Mouse (Mus musculus) v-Abl transformed pro-B cells (cell line): ENCODE data around the gene Gpr68.

Experiments
- in situ Hi-C, 2 experiments: fragments of 400-800 bp; cut with MboI; formaldehyde crosslinking; loops; one replicate each; pipeline ENCODE4 v1.15.1; 2025; ENCODE audit not compliant: unreplicated experiment in 2 of 2

Gpr68 gene

GRCm38 (mm10) chr12:100907598-100908297 is at the start of gene Gpr68:
Gene Gpr68 (minus strand): TSS chr12:100908198.
- in situ Hi-C loops = no loop called here

DNA sequence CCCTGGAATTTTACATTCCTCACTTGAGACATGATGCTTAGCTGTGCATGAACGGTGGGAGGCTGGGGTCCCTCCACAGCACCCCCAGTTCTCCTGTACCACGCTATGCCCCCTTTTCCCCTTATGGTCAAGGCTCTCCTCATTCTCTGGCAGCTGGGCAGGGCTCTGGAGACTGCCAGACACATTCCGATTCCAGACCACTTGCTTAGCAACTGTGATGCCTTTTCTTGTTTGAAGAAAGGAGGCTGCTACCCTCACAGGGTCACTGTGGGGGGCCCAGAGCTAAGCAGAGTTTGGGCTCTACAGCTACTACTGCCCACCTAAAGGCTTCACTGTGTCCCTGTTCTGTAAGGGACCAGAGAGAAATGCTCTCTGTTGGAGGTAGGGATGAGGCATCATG is 49.3 kb upstream of the Gpr68 start:
- in situ Hi-C loops = loop anchor here (5.0 kb wide), 1 partner anchor 75 kb away; no protein-coding TSS in a partner anchor

DNA sequence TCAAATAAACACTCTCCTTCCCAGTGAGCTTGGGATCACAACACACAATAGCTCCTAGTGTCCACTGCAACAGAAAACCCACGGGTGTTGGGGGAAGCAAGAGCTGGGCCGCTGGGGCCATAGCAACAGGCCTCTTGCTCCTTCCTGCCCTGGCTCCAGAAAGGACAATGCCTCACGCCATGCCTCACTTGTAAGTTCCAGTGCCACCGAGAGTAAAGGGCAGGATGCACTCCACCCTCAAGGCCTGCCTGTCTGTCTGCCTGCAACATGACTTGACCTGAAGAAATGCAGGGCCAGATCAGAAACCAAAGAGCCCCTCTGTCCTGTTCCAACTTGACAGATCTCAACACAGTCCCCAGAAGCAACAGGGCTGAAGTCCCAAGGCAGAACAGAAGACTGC is 48.8 kb upstream of the Gpr68 start:
- in situ Hi-C loops = loop anchor here (5.0 kb wide), 1 partner anchor 75 kb away; no protein-coding TSS in a partner anchor

- in situ Hi-C loops = loop anchor here (5.0 kb wide), 1 partner anchor 76 kb away; no protein-coding TSS in a partner anchor
Measured at GRCm38 (mm10) chr12:100956028-100956427, 48.0 kb upstream of the Gpr68 start.

GRCm38 (mm10) chr12:100953926-100954325 is 45.9 kb upstream of the Gpr68 start:
- in situ Hi-C loops = no loop called here

DNA sequence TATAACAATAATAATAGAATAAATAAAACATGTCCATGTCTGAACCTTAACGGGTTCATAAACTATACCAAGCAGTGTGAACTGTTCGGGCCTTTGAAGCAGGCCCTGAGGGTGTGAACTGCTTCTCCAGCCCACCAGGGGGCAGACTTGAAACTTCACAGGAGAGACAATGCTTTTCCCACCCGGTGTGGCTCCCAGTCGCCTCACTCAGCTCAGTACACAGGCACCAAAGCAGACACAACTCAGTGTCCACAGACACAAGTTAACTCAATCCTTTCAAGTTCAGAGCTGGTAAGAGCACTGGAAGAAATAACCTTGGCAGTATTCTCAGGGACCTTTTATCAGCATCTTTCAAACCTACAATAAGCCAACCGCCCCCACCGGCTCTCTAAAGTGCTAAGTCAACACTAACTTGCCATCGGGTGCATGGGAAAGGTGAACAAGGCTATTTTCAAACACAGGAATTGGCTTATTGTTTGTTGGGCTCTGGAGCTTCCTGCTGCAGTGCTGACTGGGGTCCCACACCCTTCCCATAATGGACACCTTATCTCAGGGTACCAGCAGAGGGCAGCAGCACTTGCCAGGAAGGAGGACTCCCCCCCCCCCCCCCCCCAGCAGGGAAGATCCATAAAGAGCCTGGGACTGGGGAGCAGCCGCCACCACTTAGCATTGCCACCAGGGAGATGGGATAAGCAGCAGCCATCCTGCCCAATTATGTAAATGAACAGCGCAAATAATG is 44.4 kb upstream of the Gpr68 start:
- in situ Hi-C loops = no loop called here

GRCm38 (mm10) chr12:100949146-100949545 is 41.1 kb upstream of the Gpr68 start:
- in situ Hi-C loops = loop anchor here in 1 of 2 experiments (25.0 kb wide), 2 partner anchors 413 to 1238 kb away; no protein-coding TSS in a partner anchor

DNA sequence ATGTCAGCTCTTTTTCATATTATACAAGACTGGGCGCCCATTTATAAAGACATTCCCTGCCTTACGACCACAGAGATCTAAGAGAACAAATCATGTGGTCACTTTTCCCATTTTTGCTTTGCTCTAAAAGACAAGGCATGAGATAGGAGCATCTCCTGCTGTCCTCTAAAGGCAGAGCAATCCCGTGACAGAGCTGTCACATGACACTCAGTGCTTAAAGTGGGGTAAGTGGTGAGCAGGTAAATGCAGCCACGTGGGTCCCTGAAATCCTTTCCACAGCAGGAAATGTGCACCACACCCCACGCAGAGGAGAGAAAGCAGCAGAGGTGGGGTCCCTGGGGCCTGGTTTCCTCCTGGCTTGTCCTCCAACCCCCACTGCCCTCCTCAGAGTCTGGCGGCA is 40.0 kb upstream of the Gpr68 start:
- in situ Hi-C loops = loop anchor here in 1 of 2 experiments (25.0 kb wide), 2 partner anchors 414 to 1239 kb away; no protein-coding TSS in a partner anchor

GRCm38 (mm10) chr12:100945948-100946347 is 38.0 kb upstream of the Gpr68 start:
- in situ Hi-C loops = loop anchor here in 1 of 2 experiments (25.0 kb wide), 2 partner anchors 416 to 1241 kb away; no protein-coding TSS in a partner anchor

- in situ Hi-C loops = loop anchor here in 1 of 2 experiments (25.0 kb wide), 2 partner anchors 417 to 1242 kb away; no protein-coding TSS in a partner anchor
Measured at GRCm38 (mm10) chr12:100945501-100945900, 37.5 kb upstream of the Gpr68 start.

DNA sequence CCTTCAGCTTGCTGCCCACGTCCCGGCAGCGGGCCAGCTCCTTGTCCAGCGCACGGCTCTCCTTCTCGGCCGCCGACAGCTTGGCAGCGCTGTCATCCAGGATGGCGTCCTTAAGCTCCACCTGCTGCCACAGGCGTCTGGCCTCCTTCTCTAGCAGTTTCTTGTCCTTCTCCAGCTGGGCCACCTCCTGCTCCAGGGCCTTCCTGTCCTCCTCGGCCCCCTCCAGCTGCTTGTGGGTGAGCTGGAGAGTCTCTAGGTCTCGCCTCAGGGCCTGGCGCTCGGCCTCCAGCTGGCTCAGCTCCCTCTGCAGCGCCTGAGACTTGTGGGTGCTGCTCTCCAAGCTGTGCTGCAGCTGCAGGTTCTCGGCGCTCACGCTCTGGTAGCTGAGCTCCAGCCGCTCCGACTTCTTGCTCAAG is 36.9 kb upstream of the Gpr68 start:
- in situ Hi-C loops = loop anchor here in 1 of 2 experiments (25.0 kb wide), 2 partner anchors 417 to 1242 kb away; no protein-coding TSS in a partner anchor

GRCm38 (mm10) chr12:100943146-100943545 is 35.1 kb upstream of the Gpr68 start:
- in situ Hi-C loops = loop anchor here in 1 of 2 experiments (25.0 kb wide), 2 partner anchors 419 to 1244 kb away; no protein-coding TSS in a partner anchor

DNA sequence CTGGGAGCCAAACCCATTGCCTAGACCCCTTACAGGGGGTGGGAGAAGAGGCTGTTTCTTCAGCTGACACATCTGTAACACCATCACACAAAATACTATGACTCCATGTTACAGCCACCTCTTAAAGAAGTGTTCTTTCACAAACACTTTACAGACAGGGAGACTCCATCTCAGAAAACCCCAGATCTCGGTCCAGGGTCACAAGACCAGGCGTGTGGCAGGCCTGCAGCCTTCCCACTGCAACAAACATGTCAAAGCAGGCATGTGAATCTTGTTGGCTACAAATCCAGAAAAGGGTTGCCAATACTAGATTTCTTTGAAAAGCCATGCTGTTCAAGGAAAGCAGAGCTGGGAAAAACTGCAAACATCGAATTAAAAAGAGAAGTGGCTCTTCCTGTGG is 33.4 kb upstream of the Gpr68 start:
- in situ Hi-C loops = loop anchor here in 1 of 2 experiments (25.0 kb wide), 2 partner anchors 421 to 1246 kb away; no protein-coding TSS in a partner anchor

DNA sequence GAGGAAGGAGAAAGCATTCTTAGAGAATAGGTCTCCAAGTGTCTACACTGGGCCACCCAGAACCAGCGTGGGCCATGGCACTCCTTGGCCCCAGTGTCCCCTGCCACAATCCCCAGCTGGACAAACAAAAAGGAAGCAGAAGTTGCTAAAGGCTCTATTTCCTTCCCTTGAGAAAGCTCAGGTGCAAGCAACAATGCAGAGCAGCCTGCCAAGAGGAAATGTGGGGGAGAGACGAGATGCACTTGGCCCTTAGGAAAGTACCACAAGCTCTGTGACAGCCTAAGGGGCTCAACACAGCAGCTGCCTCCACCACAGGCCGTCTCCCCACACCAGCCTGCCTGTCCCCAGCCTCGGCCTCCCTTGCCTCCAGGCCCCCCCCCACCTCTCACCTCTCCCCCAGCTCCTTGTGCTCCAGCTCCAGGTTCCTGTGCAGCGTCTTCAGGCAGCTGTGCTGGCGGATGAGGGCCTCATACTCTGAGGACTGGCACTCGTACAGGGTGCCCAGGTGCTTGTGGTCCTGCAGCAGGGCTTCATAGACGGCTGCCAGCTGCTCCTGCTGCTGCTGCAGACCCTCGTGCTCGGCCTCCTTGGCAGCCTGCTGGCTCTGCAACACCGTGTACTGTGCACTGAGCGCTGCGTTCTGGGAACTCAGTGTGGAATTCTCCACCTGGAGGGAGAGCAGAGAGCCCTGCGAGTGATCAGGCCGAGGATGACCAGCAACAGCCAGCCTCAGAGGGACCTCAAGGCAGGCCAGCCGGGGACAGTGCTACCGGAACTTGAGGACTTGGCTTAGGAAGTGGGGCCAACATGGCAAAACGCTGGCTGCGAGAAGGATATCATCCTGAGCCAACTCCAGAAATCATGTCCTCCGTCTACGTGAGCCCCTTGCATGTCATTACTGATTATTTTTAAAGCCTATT is 29.7 kb upstream of the Gpr68 start:
- in situ Hi-C loops = loop anchor here (10.0 to 25.0 kb wide), 6 partner anchors 425 to 1517 kb away; no protein-coding TSS in a partner anchor

- in situ Hi-C loops = loop anchor here (10.0 to 25.0 kb wide), 6 partner anchors 426 to 1518 kb away; no protein-coding TSS in a partner anchor
Measured at GRCm38 (mm10) chr12:100936737-100937136, 28.7 kb upstream of the Gpr68 start.

DNA sequence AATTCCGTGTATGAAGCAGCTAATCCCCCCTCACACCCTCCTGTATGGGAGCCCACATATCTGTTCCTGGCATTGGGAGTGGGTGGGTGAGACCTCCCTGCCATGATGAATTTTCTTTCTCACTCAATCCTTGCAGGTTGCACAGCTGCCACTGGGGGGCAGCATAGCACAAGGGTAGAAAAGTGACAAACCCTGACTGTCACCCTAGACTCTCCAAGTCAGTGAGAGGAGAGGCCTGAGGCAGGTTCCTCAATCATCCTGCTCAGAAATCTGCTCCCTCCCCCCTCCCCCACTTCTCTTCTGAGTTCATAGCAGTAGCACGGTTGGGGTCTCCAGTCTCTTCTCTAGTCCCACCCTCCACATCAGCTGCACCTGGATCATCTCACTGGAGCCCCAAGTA is 28.1 kb upstream of the Gpr68 start:
- in situ Hi-C loops = loop anchor here (10.0 to 25.0 kb wide), 6 partner anchors 426 to 1519 kb away; no protein-coding TSS in a partner anchor

DNA sequence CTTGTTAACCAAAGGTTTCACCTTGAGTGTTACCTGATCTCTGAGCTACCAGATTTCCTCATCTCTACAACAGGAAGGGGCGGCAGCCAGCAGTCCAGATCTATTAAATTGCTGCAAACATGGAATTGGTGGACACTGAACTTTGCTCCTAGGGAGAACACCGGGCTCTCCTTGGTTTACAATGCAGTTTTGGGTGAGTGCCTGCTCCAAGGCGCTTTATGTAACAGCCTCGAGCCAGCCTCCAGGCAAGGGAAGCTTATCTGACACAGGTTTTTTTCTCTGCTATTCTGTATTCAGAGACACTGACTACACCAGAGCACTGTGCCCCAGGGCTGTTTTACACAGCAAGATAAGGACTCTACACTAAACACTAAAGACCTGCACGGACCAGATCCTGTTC is 26.8 kb upstream of the Gpr68 start:
- in situ Hi-C loops = loop anchor here (10.0 to 25.0 kb wide), 6 partner anchors 428 to 1520 kb away; no protein-coding TSS in a partner anchor

DNA sequence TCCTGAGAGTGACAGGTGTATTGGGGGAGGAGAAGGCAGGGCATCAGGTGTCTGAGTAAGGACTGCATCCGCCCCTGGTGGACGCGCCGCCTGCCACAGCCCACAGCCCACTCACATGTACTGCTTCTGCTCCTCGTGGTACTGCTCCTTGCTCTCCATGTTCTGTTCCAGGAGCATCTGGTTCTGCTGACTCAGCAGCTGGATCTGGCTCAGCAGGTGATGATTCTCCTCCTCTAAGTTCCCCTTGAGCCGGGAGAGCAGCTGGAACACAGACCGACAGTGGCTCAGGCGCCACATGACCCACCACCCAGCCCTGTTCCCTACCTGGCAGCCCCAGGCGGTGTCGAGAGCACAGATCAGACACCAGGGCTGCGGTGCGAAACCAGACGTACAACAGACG is 23.7 kb upstream of the Gpr68 start:
- in situ Hi-C loops = loop anchor here (10.0 to 25.0 kb wide), 6 partner anchors 431 to 1523 kb away; no protein-coding TSS in a partner anchor

DNA sequence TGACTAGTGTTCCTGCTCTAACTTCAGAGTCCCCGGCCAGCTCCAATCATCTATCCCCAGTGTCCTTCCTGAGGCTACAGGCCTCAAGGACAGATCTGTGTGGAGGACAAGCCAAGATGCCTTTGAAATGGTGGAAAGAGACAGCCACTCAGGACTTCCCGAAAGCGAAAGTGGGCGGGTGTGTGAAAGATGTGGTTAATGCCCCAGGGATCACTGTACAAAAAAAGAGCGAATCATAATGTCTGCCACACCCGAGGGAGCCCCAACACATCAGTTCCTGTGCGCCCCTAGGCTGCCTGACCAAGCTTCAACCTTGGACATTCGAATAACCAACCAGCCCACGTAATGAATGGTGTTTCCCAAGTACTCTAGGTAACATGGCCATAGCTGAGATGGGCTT is 20.3 kb upstream of the Gpr68 start:
- in situ Hi-C loops = loop anchor here (5.0 to 25.0 kb wide), 5 partner anchors 76 to 1259 kb away; partner anchors contain the start of gene Rps6ka5 (in 1 of the 2)
